Mouse (Mus musculus): ENCODE data around the gene 9630041A04Rik. TPM values are rescaled to one million over a fixed set of nuclear protein-coding genes. Genes with fewer than 3 reads are reported as not detected.

Gene 9630041A04Rik
- polyA plus RNA-seq (2015; fragmentation: Nextera tagmentation; extraction: Ambion mirVana), result not detected in 2 replicates

GRCm38 (mm10) chr9:101861596-101862471 is at the start of gene 9630041A04Rik:
Gene 9630041A04Rik (plus strand): TSS chr9:101861841.
- Histone ChIP-seq H3K4me3 (no peak within 1 kb of the TSS), H3K27me3 (replicated peaks) (no peaks in the 10 kb centered on the region), H3K36me3 (no peaks in the 10 kb centered on the region), H3K27ac (replicated peaks) (no peak within 1 kb of the TSS), H3K9ac (no peak within 1 kb of the TSS), H3K9me3 (no peaks in the 10 kb centered on the region), H3K4me2 (peak within 1 kb of the TSS; percentile 38), H3K4me1 (peaks cover 11% of the 10 kb centered on the region)
- WGBS, result 67% methylated on average over 15 of the region's 15 CpGs
- ATAC-seq (ENCODE audit: extremely low read depth, insufficient number of reproducible peaks, low FRiP score, low TSS enrichment), result no peak

GRCm38 (mm10) chr9:101823896-101824295 is 37.7 kb upstream of the 9630041A04Rik start:
- Histone ChIP-seq H3K9me3 (no peaks in the 10 kb centered on the region), H3K4me3 (no peak overlapping the region), H3K4me2 (no peak overlapping the region), H3K4me1 (no peaks in the 10 kb centered on the region), H3K27ac (replicated peaks) (no peak overlapping the region), H3K36me3 (no peaks in the 10 kb centered on the region), H3K9ac (no peak overlapping the region), H3K27me3 (replicated peaks) (0 out of 2 replicates have a peak, but pooled peaks cover 3% of the 10 kb centered on the region)
- WGBS, result 80% methylated on average over 7 of the region's 7 CpGs
- no peak for ATAC-seq (ENCODE audit: extremely low read depth, insufficient number of reproducible peaks, low FRiP score, low TSS enrichment)

GRCm38 (mm10) chr9:101825626-101826025 is 36.0 kb upstream of the 9630041A04Rik start:
- Histone ChIP-seq H3K4me1 (no peaks in the 10 kb centered on the region), H3K9ac (no peak overlapping the region), H3K4me3 (no peak overlapping the region), H3K9me3 (no peaks in the 10 kb centered on the region), H3K27me3 (replicated peaks) (peaks cover 3% of the 10 kb centered on the region; the same call in 1 of the 2 replicates), H3K27ac (replicated peaks) (no peak overlapping the region), H3K4me2 (no peak overlapping the region), H3K36me3 (no peaks in the 10 kb centered on the region)
- ATAC-seq (ENCODE audit: extremely low read depth, insufficient number of reproducible peaks, low FRiP score, low TSS enrichment), result no peak
- 85% methylated on average over 8 of the region's 8 CpGs for WGBS

- Histone ChIP-seq H3K9me3 (no peaks in the 10 kb centered on the region), H3K27ac (replicated peaks) (no peak overlapping the region), H3K4me3 (no peak overlapping the region), H3K27me3 (replicated peaks) (no peaks in the 10 kb centered on the region; the same call in 1 of the 2 replicates), H3K36me3 (no peaks in the 10 kb centered on the region), H3K9ac (no peak overlapping the region), H3K4me2 (no peak overlapping the region), H3K4me1 (no peaks in the 10 kb centered on the region)
- no peak for ATAC-seq (ENCODE audit: extremely low read depth, insufficient number of reproducible peaks, low FRiP score, low TSS enrichment)
- 56% methylated on average over 2 of the region's 2 CpGs for WGBS
These were observed 28.0 kb upstream of the 9630041A04Rik start for GRCm38 (mm10) chr9:101833619-101834018.

GRCm38 (mm10) chr9:101841101-101841500 is 20.5 kb upstream of the 9630041A04Rik start:
- Histone ChIP-seq H3K4me2 (no peak overlapping the region), H3K9ac (no peak overlapping the region), H3K27ac (replicated peaks) (no peak overlapping the region), H3K4me3 (no peak overlapping the region), H3K27me3 (replicated peaks) (no peaks in the 10 kb centered on the region), H3K4me1 (no peaks in the 10 kb centered on the region), H3K36me3 (no peaks in the 10 kb centered on the region), H3K9me3 (no peaks in the 10 kb centered on the region)
- no peak for ATAC-seq (ENCODE audit: extremely low read depth, insufficient number of reproducible peaks, low FRiP score, low TSS enrichment)
- WGBS, result 89% methylated on average over 11 of the region's 11 CpGs

GRCm38 (mm10) chr9:101843893-101844292 is 17.7 kb upstream of the 9630041A04Rik start:
- no peak for ATAC-seq (ENCODE audit: extremely low read depth, insufficient number of reproducible peaks, low FRiP score, low TSS enrichment)
- Histone ChIP-seq H3K27me3 (replicated peaks) (no peaks in the 10 kb centered on the region), H3K9ac (no peak overlapping the region), H3K4me3 (no peak overlapping the region), H3K4me2 (no peak overlapping the region), H3K27ac (replicated peaks) (no peak overlapping the region), H3K9me3 (no peaks in the 10 kb centered on the region), H3K36me3 (no peaks in the 10 kb centered on the region), H3K4me1 (no peaks in the 10 kb centered on the region)
- 27% methylated on average over 4 of the region's 4 CpGs for WGBS

GRCm38 (mm10) chr9:101845691-101846090 is 15.9 kb upstream of the 9630041A04Rik start:
- no peaks in the 10 kb centered on the region for H3K27me3 ChIP-seq (replicated peaks)
- no peak overlapping the region for H3K27ac ChIP-seq (replicated peaks)
- no peaks in the 10 kb centered on the region for H3K4me1 ChIP-seq
- H3K4me2 ChIP-seq, result no peak overlapping the region
- no peak for ATAC-seq (ENCODE audit: extremely low read depth, insufficient number of reproducible peaks, low FRiP score, low TSS enrichment)
- H3K9me3 ChIP-seq, result no peaks in the 10 kb centered on the region
- no peak overlapping the region for H3K4me3 ChIP-seq
- no peaks in the 10 kb centered on the region for H3K36me3 ChIP-seq
- WGBS, result 73% methylated on average over 6 of the region's 6 CpGs
- H3K9ac ChIP-seq, result no peak overlapping the region

- Histone ChIP-seq H3K9ac (no peak overlapping the region), H3K4me1 (peaks cover 11% of the 10 kb centered on the region), H3K27me3 (replicated peaks) (no peaks in the 10 kb centered on the region), H3K4me3 (no peak overlapping the region), H3K36me3 (no peaks in the 10 kb centered on the region), H3K27ac (replicated peaks) (no peak overlapping the region), H3K9me3 (no peaks in the 10 kb centered on the region), H3K4me2 (peak overlapping the region; percentile 38)
- ATAC-seq (ENCODE audit: extremely low read depth, insufficient number of reproducible peaks, low FRiP score, low TSS enrichment), result no peak
- 41% methylated on average over 12 of the region's 12 CpGs for WGBS
These were observed 932 bp downstream of the 9630041A04Rik start for GRCm38 (mm10) chr9:101862481-101863065.

GRCm38 (mm10) chr9:101863130-101863529 is 1.5 kb downstream of the 9630041A04Rik start:
- Histone ChIP-seq H3K4me2 (peak overlapping the region; percentile 38), H3K27ac (replicated peaks) (no peak overlapping the region), H3K36me3 (no peaks in the 10 kb centered on the region), H3K27me3 (replicated peaks) (no peaks in the 10 kb centered on the region), H3K4me1 (peaks cover 11% of the 10 kb centered on the region), H3K9me3 (no peaks in the 10 kb centered on the region), H3K9ac (no peak overlapping the region), H3K4me3 (no peak overlapping the region)
- ATAC-seq (ENCODE audit: extremely low read depth, insufficient number of reproducible peaks, low FRiP score, low TSS enrichment), result no peak
- WGBS, result 66% methylated on average over 5 of the region's 5 CpGs

- H3K27ac ChIP-seq (replicated peaks), result no peak overlapping the region
- no peak overlapping the region for H3K9ac ChIP-seq
- H3K9me3 ChIP-seq, result no peaks in the 10 kb centered on the region
- no peaks in the 10 kb centered on the region for H3K4me1 ChIP-seq
- no peak overlapping the region for H3K4me2 ChIP-seq
- H3K27me3 ChIP-seq (replicated peaks), result no peaks in the 10 kb centered on the region
- no peaks in the 10 kb centered on the region for H3K36me3 ChIP-seq
- no peak for ATAC-seq (ENCODE audit: extremely low read depth, insufficient number of reproducible peaks, low FRiP score, low TSS enrichment)
- 85% methylated on average over 6 of the region's 6 CpGs for WGBS
- no peak overlapping the region for H3K4me3 ChIP-seq
These were observed 7.0 kb downstream of the 9630041A04Rik start for GRCm38 (mm10) chr9:101868593-101868992.

- WGBS, result 63% methylated on average over 4 of the region's 4 CpGs
- no peak for ATAC-seq (ENCODE audit: extremely low read depth, insufficient number of reproducible peaks, low FRiP score, low TSS enrichment)
- H3K4me1 ChIP-seq, result no peaks in the 10 kb centered on the region
These were observed 8.4 kb downstream of the 9630041A04Rik start for GRCm38 (mm10) chr9:101870034-101870433.

More at GRCm38 (mm10) chr9:101870034-101870433, 8.4 kb downstream of the 9630041A04Rik start:
- no peak overlapping the region for H3K9ac ChIP-seq
- H3K27me3 ChIP-seq (replicated peaks), result no peaks in the 10 kb centered on the region
- H3K9me3 ChIP-seq, result no peaks in the 10 kb centered on the region
- H3K4me3 ChIP-seq, result no peak overlapping the region
- H3K4me2 ChIP-seq, result no peak overlapping the region
- H3K27ac ChIP-seq (replicated peaks), result no peak overlapping the region
- no peaks in the 10 kb centered on the region for H3K36me3 ChIP-seq

Measured in heart, embryonic 13.5 days (tissue).